Mouse (Mus musculus): Measurements from ENCODE around the gene Sarm1. TPM values are rescaled to one million over a fixed set of nuclear protein-coding genes. Genes with fewer than 3 reads are reported as not detected.

Sarm1 gene
- total RNA-seq, 4 experiments from 2014 or later: 6.4 to 15.1 (median 9.0) TPM

- peak; percentile 85 for DNase-seq
Observed at GRCm38 (mm10) chr11:78512025-78512957, 14.7 kb upstream of the Sarm1 start, which contains the start of the genes Tmem199 and Poldip2. Gene Tmem199, minus strand, starts transcription at chr11:78512172. Gene Poldip2, plus strand, starts transcription at chr11:78512193.

- DNase-seq: no peak
Observed at GRCm38 (mm10) chr11:78509148-78509547, 11.6 kb upstream of the Sarm1 start.

DNA sequence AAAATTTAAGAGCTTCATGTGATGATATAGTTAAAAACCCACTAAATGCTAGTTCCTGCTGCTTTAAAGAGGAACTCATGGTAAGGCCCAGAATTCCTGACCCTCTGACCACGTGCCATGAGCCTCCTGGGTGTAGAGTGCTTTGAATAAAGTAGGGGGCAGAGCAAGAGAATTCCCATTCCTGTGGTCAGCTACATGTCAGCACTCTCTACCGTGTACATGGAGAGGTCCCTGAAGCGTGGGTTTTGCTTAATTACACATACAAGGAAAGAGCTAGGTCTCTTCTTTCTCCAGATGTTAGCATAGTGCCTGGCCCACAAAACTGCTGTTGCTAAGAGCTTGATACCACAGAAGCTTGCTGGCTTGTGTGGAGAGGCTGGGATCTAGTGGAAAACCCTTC lies 7.9 kb upstream of the Sarm1 start:
- DNase-seq: no peak

DNA sequence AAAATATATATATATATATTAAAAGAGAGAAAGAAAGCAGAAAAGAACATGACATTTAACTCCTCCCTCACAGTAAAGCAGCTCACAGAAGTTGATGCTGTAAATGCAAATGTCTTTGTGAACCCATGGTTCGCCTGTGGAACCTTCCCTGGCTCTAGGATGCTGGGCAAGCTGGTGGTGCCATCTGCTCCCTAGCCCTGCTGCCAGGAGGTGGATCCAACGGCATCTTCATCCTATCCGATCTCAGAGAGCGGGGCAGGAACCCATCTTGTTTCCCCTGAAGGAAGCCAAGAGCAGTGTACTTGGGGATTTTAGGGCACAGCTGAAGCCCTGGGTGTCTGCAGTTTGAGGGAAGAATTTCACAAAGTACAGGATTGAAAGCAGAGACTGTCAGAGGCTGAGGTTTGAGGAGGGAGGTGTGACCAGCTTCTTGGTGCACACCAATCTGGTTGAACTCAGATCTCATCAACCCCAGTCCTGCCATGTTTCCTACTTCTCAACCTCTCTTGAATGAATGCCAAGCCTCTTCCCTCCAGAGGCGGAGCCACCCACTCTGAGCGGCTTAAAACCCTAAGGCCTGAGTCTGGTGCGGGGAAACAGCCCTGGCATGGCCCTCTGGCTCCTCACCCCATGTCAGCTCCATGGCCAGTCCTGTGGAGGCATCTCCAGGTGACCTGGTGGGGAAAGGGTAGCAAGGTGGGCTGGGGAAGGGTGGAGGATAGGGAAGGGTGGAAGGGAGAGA lies 5.5 kb upstream of the Sarm1 start, which contains the start of gene Sebox:
Gene Sebox, plus strand, starts transcription at position 539 of the 742 bp plus-strand sequence.
- DNase-seq: no peak

- no peak for DNase-seq
Observed at GRCm38 (mm10) chr11:78501529-78501928, 4.0 kb upstream of the Sarm1 start.

DNA sequence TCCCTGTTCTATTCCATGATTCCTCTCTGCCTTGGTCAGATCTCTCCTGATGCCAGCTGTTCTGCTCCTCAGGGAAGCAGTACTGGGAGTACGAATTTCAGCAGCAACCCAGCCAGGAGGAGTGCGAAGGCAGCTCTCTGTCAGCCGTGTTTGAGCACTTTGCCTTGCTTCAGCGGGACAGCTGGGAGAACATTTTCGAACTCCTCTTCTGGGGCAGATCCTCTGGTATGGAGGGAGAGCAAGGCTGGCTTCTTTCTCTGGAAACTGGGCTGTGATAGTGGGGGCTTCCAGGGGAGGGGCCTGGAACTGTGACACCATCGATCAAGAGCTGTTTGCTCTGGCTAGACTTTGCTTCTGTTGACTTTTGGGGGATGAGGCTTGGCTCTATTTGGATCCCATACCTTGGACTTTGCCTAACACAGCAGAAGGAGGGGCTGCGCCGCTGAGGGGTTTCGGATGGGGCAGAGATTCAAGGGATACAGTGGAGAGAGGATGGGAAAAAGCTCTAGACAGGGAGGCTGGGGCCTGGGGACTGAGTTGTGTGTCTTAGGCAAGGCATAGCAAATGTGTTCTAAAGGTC lies 3.2 kb upstream of the Sarm1 start:
- DNase-seq: no peak

- DNase-seq: no peak
Observed at GRCm38 (mm10) chr11:78499543-78499942, 2.0 kb upstream of the Sarm1 start.

DNA sequence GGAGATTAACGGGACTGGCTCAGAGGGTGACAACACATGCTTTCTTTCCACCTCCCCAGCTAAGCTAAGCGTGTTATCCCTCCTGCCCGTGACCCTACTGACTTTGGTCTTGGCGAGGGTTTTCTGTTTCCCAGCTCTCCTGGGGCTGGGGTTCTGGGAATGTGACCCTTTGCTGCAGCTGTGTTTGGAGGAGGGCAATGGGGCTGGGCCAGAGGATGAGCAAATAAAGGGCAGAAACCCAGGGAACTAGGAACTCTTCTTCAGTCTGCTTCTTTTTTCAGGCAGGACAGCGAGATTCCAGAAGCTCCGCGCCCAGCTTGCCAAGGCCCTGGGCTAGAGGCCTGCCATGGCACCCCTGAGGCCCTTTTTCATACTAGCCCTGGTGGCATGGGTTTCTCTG lies 1.4 kb upstream of the Sarm1 start, which contains the start of gene Vtn:
Gene Vtn, plus strand, starts transcription at position 88 of the 400 bp plus-strand sequence.
- DNase-seq: no peak

DNA sequence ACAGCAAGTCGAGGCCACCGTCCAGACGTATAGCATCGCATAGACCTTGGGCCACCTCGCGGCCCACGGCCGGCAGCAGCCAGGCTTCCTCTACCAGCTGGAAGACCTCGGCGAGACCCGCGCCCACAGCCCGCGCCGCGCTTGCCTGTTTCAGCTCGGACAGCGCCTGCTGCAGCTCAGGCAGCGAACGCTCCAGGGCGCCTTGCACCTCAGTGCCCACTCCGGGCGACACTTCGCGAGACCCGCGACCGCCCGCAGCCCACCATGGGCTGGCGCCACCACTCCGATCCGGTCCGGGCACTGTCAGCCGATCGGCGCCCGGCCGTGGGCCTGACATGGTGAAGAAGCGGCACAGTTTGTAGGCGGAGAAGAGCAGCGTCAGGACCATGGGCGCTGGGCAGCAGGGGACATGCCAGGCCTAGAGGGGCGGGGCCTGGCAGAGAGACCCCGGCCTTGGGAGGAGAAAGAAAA lies 448 bp downstream of the Sarm1 start:
- no peak for DNase-seq

DNA sequence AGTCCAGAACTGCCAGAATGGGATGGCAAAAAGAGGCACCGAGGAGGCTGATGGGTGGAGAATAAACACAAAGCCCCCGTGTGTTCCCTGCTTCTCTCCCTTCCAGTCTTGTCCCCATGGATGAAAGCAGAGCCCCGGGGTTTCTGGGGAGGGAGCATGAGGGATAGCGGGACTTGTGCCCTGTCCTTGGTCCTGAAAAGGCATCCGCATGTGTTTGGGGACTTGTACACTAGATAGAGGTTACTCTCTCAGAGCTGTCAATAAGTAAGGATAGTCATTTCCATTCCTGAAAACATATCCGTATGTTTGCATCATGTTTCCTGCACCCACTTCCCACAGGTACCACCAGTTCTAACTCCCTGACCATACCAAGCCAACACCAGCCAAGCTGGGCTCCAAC lies 1.6 kb downstream of the Sarm1 start:
- no peak for DNase-seq

DNA sequence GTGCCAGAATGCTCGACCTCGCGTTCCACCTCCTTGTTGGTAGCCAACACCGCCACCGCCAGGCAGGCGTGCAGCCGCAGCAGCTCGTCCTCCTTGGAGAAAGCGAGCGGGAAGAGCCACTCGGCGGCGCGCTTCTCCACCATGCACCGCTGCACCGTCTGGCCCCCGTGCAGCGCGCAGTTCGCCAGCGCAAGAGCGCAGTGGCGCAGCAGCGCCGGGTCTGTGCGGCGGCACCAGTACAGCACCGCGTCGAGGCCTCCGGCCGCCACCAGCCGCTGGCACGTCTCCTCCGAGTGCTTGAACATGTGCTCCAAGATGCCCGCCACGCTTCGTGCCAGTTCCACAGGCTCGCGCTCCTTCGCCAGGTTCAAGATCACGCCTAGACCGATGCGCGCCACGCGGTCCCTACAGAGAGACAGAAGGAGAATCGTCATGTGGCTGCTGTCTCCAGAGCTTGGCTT lies 6.7 kb downstream of the Sarm1 start:
- DNase-seq: no peak

- DNase-seq: peak; percentile 45
Observed at GRCm38 (mm10) chr11:78488168-78488567, 9.4 kb downstream of the Sarm1 start.

- DNase-seq: no peak
Observed at GRCm38 (mm10) chr11:78483639-78484038, 13.9 kb downstream of the Sarm1 start.

- no peak for DNase-seq
Observed at GRCm38 (mm10) chr11:78475289-78475688, 22.3 kb downstream of the Sarm1 start.

DNA sequence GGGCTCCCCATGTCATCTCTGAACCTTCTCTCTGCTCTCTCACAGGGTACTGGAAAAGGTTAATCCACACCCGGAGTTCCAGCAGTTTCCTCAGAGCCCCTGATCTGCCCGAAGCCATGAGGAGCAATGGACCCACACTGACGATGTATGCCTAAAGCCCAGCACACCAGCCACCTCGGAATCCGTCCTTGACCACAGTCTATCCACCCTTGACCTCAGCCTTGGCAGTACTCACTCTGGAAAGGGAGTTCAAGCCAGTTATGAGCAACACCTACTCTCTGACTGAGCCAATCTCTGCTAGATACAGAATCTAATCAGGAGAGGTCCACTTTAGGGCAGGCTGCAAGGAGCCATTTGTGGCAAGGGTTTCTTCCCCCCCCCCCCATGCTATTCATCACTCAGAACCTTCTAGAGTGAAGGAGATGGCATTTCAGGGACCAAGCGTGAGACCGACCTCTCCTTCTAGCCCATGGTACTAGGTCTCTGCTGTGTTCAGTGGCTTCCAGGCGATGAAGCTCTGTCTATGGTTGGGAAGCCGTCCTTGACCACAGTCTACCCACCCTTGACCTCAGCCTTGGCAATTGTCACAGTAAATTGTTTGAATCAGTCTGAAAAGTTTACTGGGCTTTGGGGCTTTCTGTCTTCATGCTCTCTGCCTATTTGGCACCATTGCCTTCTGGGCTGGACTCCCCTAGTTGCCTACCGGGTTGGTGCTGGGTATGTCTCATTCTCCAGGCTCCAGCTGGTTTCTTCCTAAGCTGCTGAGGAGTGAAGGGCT lies 26.0 kb downstream of the Sarm1 start:
- DNase-seq: peak; percentile 44

DNA sequence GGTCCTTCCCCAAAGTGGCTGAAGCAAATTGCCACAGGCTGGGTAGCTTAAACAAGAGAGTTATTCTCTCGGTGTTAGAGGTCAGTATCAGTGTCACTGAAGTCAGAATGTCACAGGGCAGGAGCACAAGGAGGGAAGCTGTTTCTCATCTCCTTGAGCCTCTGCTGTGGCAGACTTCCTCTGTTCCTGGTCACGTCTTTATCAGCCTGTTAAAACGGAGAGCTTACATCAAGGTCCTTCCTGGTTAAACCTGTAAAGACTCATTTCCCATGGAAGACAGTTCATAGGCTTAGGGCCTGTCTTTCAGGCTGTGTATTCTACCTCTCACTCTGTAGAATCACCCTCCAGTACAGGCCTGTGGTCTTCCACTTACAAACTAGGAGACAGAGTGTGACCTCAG lies 29.6 kb downstream of the Sarm1 start:
- no peak for DNase-seq

DNA sequence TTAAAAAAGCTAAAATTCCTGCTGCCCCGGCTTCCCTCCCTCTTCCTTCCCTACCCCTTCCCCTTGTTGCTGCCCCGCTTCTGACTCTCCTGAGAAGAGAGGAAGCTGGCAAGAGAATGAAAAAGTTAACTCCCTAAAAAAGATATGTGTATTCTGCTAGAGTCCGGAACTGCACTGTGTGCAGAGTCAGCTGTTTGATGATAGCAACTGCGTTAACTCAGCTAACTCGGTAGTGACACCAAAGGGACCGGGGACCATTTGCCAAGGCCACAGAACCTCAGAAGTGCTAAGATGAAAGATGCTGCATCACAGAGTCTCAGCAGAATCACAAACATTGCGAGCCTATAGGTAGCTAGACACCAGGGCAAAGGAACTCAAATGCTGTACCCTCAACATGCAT lies 30.0 kb downstream of the Sarm1 start:
- DNase-seq: no peak

- DNase-seq: no peak
Observed at GRCm38 (mm10) chr11:78466242-78466912, 31.2 kb downstream of the Sarm1 start.

- DNase-seq: peak; percentile 85
Observed at GRCm38 (mm10) chr11:78465568-78466180, 31.9 kb downstream of the Sarm1 start, which contains the start of gene Slc46a1. Gene Slc46a1, plus strand, starts transcription at chr11:78465697.

DNA sequence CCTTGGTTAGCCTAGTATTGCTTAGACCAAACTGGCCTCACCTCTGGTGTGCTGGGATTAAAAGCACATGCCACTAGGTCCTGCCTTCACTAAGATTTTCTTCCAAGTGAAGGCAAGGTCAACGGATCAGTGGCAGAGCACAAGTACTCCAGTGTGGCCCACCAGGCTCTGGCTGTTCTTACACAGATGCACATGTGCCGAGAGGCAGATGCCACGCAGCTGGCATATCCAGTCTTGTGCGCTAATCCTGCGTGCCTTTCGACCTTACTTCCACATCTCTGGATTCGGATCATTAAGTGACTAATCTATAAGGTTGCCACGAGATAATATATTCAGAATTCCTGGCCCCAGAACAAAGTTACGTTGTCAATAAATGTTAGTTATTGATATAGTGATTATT lies 32.4 kb downstream of the Sarm1 start:
- DNase-seq: no peak
